Mouse (Mus musculus): ENCODE measurements around the gene Epha6. TPM values are rescaled to one million over a fixed set of nuclear protein-coding genes. Genes with fewer than 3 reads are reported as not detected.

Epha6 gene
- polyA plus RNA-seq, 2 experiments, result not detected

DNA sequence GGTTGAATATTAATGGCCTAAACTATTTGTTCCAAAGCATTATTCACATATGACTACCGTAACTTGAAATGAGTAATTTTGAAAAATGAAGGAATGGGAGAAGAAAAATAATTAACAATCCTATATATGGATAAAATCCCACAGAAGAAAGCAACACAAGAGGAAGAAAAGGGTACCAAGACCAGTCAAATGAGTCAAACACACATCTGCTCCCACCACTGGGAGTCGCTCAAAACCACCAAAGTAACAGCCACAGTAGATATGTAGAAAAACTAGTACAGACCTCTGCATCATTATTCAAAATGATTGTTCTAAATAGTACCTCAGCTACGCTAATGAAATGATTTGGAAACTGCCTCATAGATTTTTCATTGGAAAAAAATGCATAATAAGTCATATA, 20.0 kb downstream of the Epha6 start:
- no peaks in the 10 kb centered on the region for H3K27me3 ChIP-seq (ENCODE audit: control insufficient read depth, insufficient read depth, low read length)
- H3K27ac ChIP-seq, result no peak overlapping the region
- no peak overlapping the region for H3K4me3 ChIP-seq (ENCODE audit: insufficient read depth in 1 of 2, low read depth in 2 of 2, low read length in 2 of 2)
- no peak overlapping the region for H3K4me2 ChIP-seq (ENCODE audit: low read depth)
- H3K9me3 ChIP-seq (ENCODE audit: control insufficient read depth, low read length), result no peaks in the 10 kb centered on the region
- H3K36me3 ChIP-seq (replicated peaks; ENCODE audit: control insufficient read depth, insufficient read depth, low read depth), result no peaks in the 10 kb centered on the region
- DNase-seq (ENCODE audit: low read depth in 3 of 3, low spot score in 3 of 3) (no peak), ATAC-seq (ENCODE audit: insufficient read depth) (no peak)
- no peaks in the 10 kb centered on the region for H3K4me1 ChIP-seq (replicated peaks; ENCODE audit: control insufficient read depth in 2 of 2, insufficient read depth in 2 of 2, low read length in 1 of 2)
- WGBS (ENCODE audit: insufficient replicate concordance), result 58% methylated on average over 3 of the region's 3 CpGs
- H3K9ac ChIP-seq (replicated peaks), result no peak overlapping the region
- TF ChIP-seq CTCF (IDR thresholded peaks at IDR 0.05; ENCODE audit: low read depth), result no peak
- TF ChIP-seq EP300 (IDR thresholded peaks at IDR 0.05; ENCODE audit: low read depth), result no peak

DNA sequence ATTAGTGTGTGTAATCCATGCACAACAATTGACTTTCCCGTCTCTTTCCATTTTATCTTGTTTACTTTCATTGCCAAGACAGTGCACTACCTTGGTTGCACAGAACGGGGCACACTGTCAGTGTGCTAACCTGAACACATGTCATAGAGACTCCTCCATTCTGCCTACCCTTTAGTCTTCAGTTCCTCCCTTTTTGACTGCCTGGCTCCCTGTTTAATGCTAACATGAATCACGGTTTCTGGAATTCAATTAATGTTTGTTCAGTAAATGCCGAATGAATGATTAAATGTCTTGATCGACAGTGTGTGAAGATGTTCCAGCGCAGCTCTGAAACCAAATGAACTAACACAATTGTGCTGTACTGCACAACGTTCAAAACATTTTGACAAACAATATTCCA, 20.6 kb downstream of the Epha6 start:
- no peak overlapping the region for H3K27ac ChIP-seq
- TF ChIP-seq EP300 (IDR thresholded peaks at IDR 0.05; ENCODE audit: low read depth) (no peak), CTCF (IDR thresholded peaks at IDR 0.05; ENCODE audit: low read depth) (no peak)
- H3K9me3 ChIP-seq (ENCODE audit: control insufficient read depth, low read length), result no peaks in the 10 kb centered on the region
- 67% methylated on average over 7 of the region's 7 CpGs for WGBS (ENCODE audit: insufficient replicate concordance)
- no peak for ATAC-seq (ENCODE audit: insufficient read depth)
- DNase-seq (ENCODE audit: low read depth in 3 of 3, low spot score in 3 of 3), result no peak
- H3K4me1 ChIP-seq (replicated peaks; ENCODE audit: control insufficient read depth in 2 of 2, insufficient read depth in 2 of 2, low read length in 1 of 2), result no peaks in the 10 kb centered on the region
- H3K9ac ChIP-seq (replicated peaks), result no peak overlapping the region
- H3K4me2 ChIP-seq (ENCODE audit: low read depth), result no peak overlapping the region
- H3K4me3 ChIP-seq (ENCODE audit: insufficient read depth in 1 of 2, low read depth in 2 of 2, low read length in 2 of 2), result no peak overlapping the region
- H3K27me3 ChIP-seq (ENCODE audit: control insufficient read depth, insufficient read depth, low read length), result no peaks in the 10 kb centered on the region
- no peaks in the 10 kb centered on the region for H3K36me3 ChIP-seq (replicated peaks; ENCODE audit: control insufficient read depth, insufficient read depth, low read depth)

DNA sequence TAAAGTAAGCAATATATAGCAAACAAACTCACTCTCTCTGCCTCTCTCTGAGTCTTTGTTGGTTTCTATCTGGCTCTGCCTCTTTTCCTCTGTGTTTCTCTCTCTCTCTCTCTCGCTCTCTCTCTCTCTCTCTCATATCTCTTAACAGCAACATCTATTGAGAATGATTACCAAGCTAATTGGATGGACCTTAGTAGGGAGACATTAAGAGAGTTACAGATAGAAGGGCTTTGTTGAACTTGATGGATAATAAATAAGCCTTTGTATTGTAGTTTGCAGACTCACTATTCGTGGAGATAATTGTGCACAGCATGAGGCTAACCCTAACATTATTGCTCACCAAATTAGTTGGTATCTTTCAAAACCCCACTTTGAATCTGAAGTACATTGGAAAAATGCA, 34.8 kb downstream of the Epha6 start:
- H3K4me2 ChIP-seq (ENCODE audit: low read depth), result no peak overlapping the region
- no peaks in the 10 kb centered on the region for H3K36me3 ChIP-seq (replicated peaks; ENCODE audit: control insufficient read depth, insufficient read depth, low read depth)
- H3K27me3 ChIP-seq (ENCODE audit: control insufficient read depth, insufficient read depth, low read length), result no peaks in the 10 kb centered on the region
- no peak overlapping the region for H3K27ac ChIP-seq
- H3K4me3 ChIP-seq (ENCODE audit: insufficient read depth in 1 of 2, low read depth in 2 of 2, low read length in 2 of 2), result no peak overlapping the region
- no peak for TF ChIP-seq CTCF (IDR thresholded peaks at IDR 0.05; ENCODE audit: low read depth)
- TF ChIP-seq EP300 (IDR thresholded peaks at IDR 0.05; ENCODE audit: low read depth), result no peak
- H3K4me1 ChIP-seq (replicated peaks; ENCODE audit: control insufficient read depth in 2 of 2, insufficient read depth in 2 of 2, low read length in 1 of 2), result no peaks in the 10 kb centered on the region
- DNase-seq (ENCODE audit: low read depth in 3 of 3, low spot score in 3 of 3) (no peak), ATAC-seq (ENCODE audit: insufficient read depth) (no peak)
- H3K9ac ChIP-seq (replicated peaks), result no peak overlapping the region
- 54% methylated on average over 2 of the region's 2 CpGs for WGBS (ENCODE audit: insufficient replicate concordance)
- no peaks in the 10 kb centered on the region for H3K9me3 ChIP-seq (ENCODE audit: control insufficient read depth, low read length)

DNA sequence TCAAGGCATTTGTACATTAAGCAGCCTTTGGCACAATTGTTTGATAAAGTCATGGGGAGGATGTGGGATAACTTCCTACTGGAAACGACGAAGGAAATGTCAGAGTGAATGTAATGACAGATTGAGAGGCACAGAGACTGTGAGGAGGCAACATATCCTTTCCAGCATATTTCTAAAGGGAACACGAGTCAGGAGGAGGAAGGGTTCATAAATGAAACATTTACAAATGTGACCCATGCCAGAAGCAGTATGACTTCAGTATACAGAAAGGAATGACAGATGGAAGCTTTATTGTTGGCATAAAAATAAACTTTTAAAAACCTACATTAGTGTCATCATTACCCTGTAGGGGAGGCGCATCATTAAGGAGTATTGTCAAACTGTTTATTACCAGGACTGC, 60.9 kb downstream of the Epha6 start:
- ATAC-seq (ENCODE audit: insufficient read depth) (no peak), DNase-seq (ENCODE audit: low read depth in 3 of 3, low spot score in 3 of 3) (no peak)
- Histone ChIP-seq H3K9ac (replicated peaks) (no peak overlapping the region), H3K36me3 (replicated peaks; ENCODE audit: control insufficient read depth, insufficient read depth, low read depth) (no peaks in the 10 kb centered on the region), H3K9me3 (ENCODE audit: control insufficient read depth, low read length) (no peaks in the 10 kb centered on the region), H3K4me2 (ENCODE audit: low read depth) (no peak overlapping the region), H3K4me3 (ENCODE audit: insufficient read depth in 1 of 2, low read depth in 2 of 2, low read length in 2 of 2) (no peak overlapping the region), H3K27me3 (ENCODE audit: control insufficient read depth, insufficient read depth, low read length) (no peaks in the 10 kb centered on the region), H3K4me1 (replicated peaks; ENCODE audit: control insufficient read depth in 2 of 2, insufficient read depth in 2 of 2, low read length in 1 of 2) (no peaks in the 10 kb centered on the region), H3K27ac (no peak overlapping the region)
- WGBS (ENCODE audit: insufficient replicate concordance), result 38% methylated on average over 4 of the region's 4 CpGs
- TF ChIP-seq CTCF (IDR thresholded peaks at IDR 0.05; ENCODE audit: low read depth) (no peak), EP300 (IDR thresholded peaks at IDR 0.05; ENCODE audit: low read depth) (no peak)

DNA sequence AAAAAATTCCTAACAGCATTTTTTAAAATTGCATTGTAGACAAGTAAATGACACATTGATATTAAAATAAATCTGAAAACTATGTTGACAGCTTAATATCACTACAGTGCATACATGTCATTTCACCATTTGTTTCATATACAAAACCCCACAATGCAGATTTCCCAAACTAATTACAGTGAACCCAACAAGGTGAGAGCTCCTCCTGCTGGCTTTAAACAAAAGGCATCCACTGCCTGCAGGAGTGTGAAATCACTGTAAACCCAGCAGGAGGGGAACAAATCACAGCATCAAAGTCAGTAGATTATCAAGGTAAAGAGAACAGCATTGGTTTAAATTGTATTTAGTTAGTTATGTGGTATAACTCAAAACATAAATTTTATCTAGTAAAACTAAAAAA, 67.1 kb downstream of the Epha6 start:
- ATAC-seq (ENCODE audit: insufficient read depth), result no peak
- H3K36me3 ChIP-seq (replicated peaks; ENCODE audit: control insufficient read depth, insufficient read depth, low read depth), result no peaks in the 10 kb centered on the region
- TF ChIP-seq EP300 (IDR thresholded peaks at IDR 0.05; ENCODE audit: low read depth) (no peak), CTCF (IDR thresholded peaks at IDR 0.05; ENCODE audit: low read depth) (no peak)
- H3K4me2 ChIP-seq (ENCODE audit: low read depth), result no peak overlapping the region
- H3K9ac ChIP-seq (replicated peaks), result no peak overlapping the region
- H3K4me1 ChIP-seq (replicated peaks; ENCODE audit: control insufficient read depth in 2 of 2, insufficient read depth in 2 of 2, low read length in 1 of 2), result no peaks in the 10 kb centered on the region
- no peak overlapping the region for H3K27ac ChIP-seq
- no peak overlapping the region for H3K4me3 ChIP-seq (ENCODE audit: insufficient read depth in 1 of 2, low read depth in 2 of 2, low read length in 2 of 2)
- no peaks in the 10 kb centered on the region for H3K27me3 ChIP-seq (ENCODE audit: control insufficient read depth, insufficient read depth, low read length)
- no peak for DNase-seq (ENCODE audit: low read depth in 3 of 3, low spot score in 3 of 3)
- H3K9me3 ChIP-seq (ENCODE audit: control insufficient read depth, low read length), result no peaks in the 10 kb centered on the region

DNA sequence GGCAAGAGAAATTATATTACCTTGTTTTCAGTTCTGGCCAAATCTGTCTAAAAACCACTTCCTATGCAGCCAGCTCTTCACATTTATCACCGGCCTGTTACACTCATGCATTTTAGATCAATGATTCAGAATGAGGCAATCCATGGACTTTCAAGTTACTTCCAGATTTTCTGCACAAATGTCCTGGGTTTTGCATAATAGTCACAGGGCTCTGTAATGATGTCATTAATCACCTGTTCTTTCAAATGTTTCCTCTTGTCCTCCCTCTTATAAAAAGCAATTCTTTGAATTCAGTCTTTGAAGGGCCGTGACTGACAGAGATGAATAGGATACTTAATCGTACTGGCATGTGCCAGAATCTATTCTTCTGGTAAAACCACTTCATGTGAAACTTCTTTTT, 95.6 kb downstream of the Epha6 start:
- WGBS (ENCODE audit: insufficient replicate concordance), result 62% methylated on average over 3 of the region's 3 CpGs

More for the DNA sequence above, 95.6 kb downstream of the Epha6 start:
- DNase-seq (ENCODE audit: low read depth in 3 of 3, low spot score in 3 of 3), result no peak
- H3K27ac ChIP-seq, result no peak overlapping the region
- H3K9ac ChIP-seq (replicated peaks), result no peak overlapping the region
- TF ChIP-seq EP300 (IDR thresholded peaks at IDR 0.05; ENCODE audit: low read depth) (no peak), CTCF (IDR thresholded peaks at IDR 0.05; ENCODE audit: low read depth) (no peak)
- no peak overlapping the region for H3K4me3 ChIP-seq (ENCODE audit: insufficient read depth in 1 of 2, low read depth in 2 of 2, low read length in 2 of 2)
- H3K27me3 ChIP-seq (ENCODE audit: control insufficient read depth, insufficient read depth, low read length), result no peaks in the 10 kb centered on the region
- no peaks in the 10 kb centered on the region for H3K4me1 ChIP-seq (replicated peaks; ENCODE audit: control insufficient read depth in 2 of 2, insufficient read depth in 2 of 2, low read length in 1 of 2)
- no peaks in the 10 kb centered on the region for H3K36me3 ChIP-seq (replicated peaks; ENCODE audit: control insufficient read depth, insufficient read depth, low read depth)
- no peaks in the 10 kb centered on the region for H3K9me3 ChIP-seq (ENCODE audit: control insufficient read depth, low read length)
- ATAC-seq (ENCODE audit: insufficient read depth), result no peak
- H3K4me2 ChIP-seq (ENCODE audit: low read depth), result no peak overlapping the region

Measured in liver, embryonic 14.5 days (tissue).